Mouse (Mus musculus): ENCODE results near the gene Sprtn. TPM values are rescaled to one million over a fixed set of nuclear protein-coding genes. Genes with fewer than 3 reads are reported as not detected.

The Sprtn gene
- total and polyA plus RNA-seq, 3 experiments, result 16.0 to 26.5 (median 23.0) TPM

DNA sequence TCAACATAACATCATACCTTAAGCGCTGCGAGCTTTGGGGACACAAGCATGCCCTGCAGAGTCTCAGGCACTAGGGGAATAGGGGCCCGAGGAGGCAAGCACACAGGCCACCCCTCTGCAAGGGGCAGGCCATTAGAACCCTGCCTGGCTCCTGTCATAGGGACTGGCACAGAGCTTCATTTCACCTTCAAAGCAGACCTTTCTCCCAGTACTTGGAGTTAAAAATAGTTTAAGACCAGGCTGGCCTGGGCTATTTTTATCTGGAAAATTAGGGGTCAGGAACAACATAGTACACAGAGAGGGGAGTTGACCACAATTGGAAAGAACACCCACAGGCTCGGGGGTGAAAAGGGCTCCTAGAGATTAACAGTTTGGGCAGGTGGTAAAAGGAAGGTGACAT lies 39.6 kb downstream of the Sprtn start:
- Histone ChIP-seq H3K27me3 (replicated peaks) (no peaks in the 10 kb centered on the region), H3K79me2 (replicated peaks; ENCODE audit: control insufficient read depth, extremely low read depth, insufficient read depth, poor library complexity, severe bottlenecking) (peaks cover 4% of the 10 kb centered on the region; the same call in 1 of the 2 replicates), H3K4me3 (replicated peaks in 1 of 3; ENCODE audit: low read depth in 2 of 3, low read length in 2 of 3, poor library complexity in 1 of 3) (no peak overlapping the region), H3K4me1 (ENCODE audit: control insufficient read depth in 1 of 2, insufficient read depth in 2 of 2) (peaks cover 0 to 9% of the 10 kb centered on the region in 2 experiments; a peak in 2 of 4 replicates), H3K36me3 (replicated peaks in 1 of 2; ENCODE audit: control insufficient read depth in 1 of 2, insufficient read depth in 1 of 2, low read length in 1 of 2) (peaks cover 0 to 63% of the 10 kb centered on the region in 2 experiments), H3K9ac (ENCODE audit: insufficient read depth, low read depth) (no peak overlapping the region), H3K27ac (ENCODE audit: insufficient read depth, low read depth) (no peak overlapping the region), H3K9me3 (replicated peaks; ENCODE audit: low read length) (no peaks in the 10 kb centered on the region), H3K4me2 (ENCODE audit: insufficient read depth, low read depth, poor library complexity, severe bottlenecking) (no peak overlapping the region)
- no peak for TF ChIP-seq GABPA (IDR thresholded peaks at IDR 0.05; ENCODE audit: insufficient replicate concordance, low read depth, low read length)
- dilution Hi-C loops (cut with MboI; ENCODE audit: extremely low pct_ligation_motif_present, extremely low pct_unique_long_range_greater_than_20kb, low sequenced_read_pairs), result no loop called here
- DNase-seq (ENCODE audit: extremely low read depth), result no peak
- in situ Hi-C loops (cut with MboI; ENCODE audit: low pct_ligation_motif_present, low pct_unique_long_range_greater_than_20kb, low sequenced_read_pairs), result no loop called here

DNA sequence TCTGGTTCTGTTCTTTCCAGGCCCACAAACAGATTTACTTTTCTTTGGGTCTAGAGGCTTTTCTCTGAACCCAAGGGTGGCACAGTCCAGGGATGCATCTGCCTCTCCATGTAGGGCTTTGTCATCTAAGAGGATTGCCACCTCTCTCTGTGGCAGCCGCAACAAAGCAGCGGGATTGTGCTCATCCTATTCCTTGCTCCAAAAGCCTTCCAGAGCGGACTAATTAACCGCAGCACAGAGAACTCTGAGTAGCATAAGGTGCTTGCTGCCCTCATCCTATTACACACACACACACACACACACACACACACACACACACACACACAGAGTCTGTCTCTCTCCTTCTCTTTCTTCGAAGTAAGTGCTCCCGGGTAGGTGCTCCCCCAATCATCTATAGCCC lies 46.1 kb downstream of the Sprtn start:
- H3K27me3 ChIP-seq (replicated peaks), result no peaks in the 10 kb centered on the region
- H3K9ac ChIP-seq (ENCODE audit: insufficient read depth, low read depth), result no peak overlapping the region
- peaks cover 0 to 63% of the 10 kb centered on the region in 2 experiments for H3K36me3 ChIP-seq (replicated peaks in 1 of 2; ENCODE audit: control insufficient read depth in 1 of 2, insufficient read depth in 1 of 2, low read length in 1 of 2)
- H3K4me2 ChIP-seq (ENCODE audit: insufficient read depth, low read depth, poor library complexity, severe bottlenecking), result no peak overlapping the region
- H3K4me3 ChIP-seq (replicated peaks in 1 of 3; ENCODE audit: low read depth in 2 of 3, low read length in 2 of 3, poor library complexity in 1 of 3), result no peak overlapping the region
- in situ Hi-C loops (cut with MboI; ENCODE audit: low pct_ligation_motif_present, low pct_unique_long_range_greater_than_20kb, low sequenced_read_pairs), result no loop called here
- H3K27ac ChIP-seq (ENCODE audit: insufficient read depth, low read depth), result no peak overlapping the region
- H3K79me2 ChIP-seq (replicated peaks; ENCODE audit: control insufficient read depth, extremely low read depth, insufficient read depth, poor library complexity, severe bottlenecking), result peaks cover 9% of the 10 kb centered on the region; the same call in 1 of the 2 replicates
- TF ChIP-seq IRF4 (IDR thresholded peaks at IDR 0.05; ENCODE audit: low read depth, low read length) (no peak), RAD21 (IDR thresholded peaks at IDR 0.05; ENCODE audit: low read depth, low read length) (no peak), RCOR1 (conservative IDR thresholded peaks at IDR 0.05; ENCODE audit: low read depth, low read length) (no peak), UBTF (IDR thresholded peaks at IDR 0.05; ENCODE audit: low read depth, low read length) (no peak), ETS1 (conservative IDR thresholded peaks at IDR 0.05; ENCODE audit: low read depth, low read length) (no peak), MAZ (IDR thresholded peaks at IDR 0.05; ENCODE audit: low read depth, low read length) (no peak), CHD2 (IDR thresholded peaks at IDR 0.05; ENCODE audit: low read length) (no peak), JUN (IDR thresholded peaks at IDR 0.05; ENCODE audit: insufficient read depth, low read depth, low read length) (no peak), USF2 (conservative IDR thresholded peaks at IDR 0.05; ENCODE audit: low read depth, low read length) (no peak), POLR2A (IDR thresholded peaks at IDR 0.05; ENCODE audit: low read depth, low read length) (no peak), PAX5 (IDR thresholded peaks at IDR 0.05; ENCODE audit: low read length) (no peak), SIN3A (IDR thresholded peaks at IDR 0.05; ENCODE audit: low read length) (no peak)
- DNase-seq (ENCODE audit: extremely low read depth), result no peak
- no peaks in the 10 kb centered on the region for H3K9me3 ChIP-seq (replicated peaks; ENCODE audit: low read length)
- H3K4me1 ChIP-seq (ENCODE audit: control insufficient read depth in 1 of 2, insufficient read depth in 2 of 2), result peaks cover 7 to 18% of the 10 kb centered on the region in 2 experiments
- dilution Hi-C loops (cut with MboI; ENCODE audit: extremely low pct_ligation_motif_present, extremely low pct_unique_long_range_greater_than_20kb, low sequenced_read_pairs), result no loop called here

DNA sequence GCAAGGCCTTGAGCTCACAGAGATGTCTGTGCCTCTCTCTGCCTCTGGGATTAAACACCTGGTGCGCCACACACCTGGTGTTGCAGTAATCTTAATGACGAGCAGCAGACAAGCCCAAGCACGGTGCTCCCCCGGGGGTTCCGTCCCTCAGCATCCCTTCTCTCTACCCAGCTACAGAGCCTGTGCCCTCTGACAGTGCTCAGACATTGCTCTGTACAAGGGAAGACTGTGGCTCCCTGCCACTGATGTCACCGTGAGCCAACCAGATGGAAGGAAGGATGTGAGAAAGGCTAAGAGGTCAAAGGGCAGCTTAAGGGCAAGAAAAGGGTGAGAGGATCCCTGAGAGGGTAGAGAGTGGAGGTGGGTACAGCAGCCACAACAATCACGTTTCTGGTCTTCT lies 46.7 kb downstream of the Sprtn start:
- Histone ChIP-seq H3K4me2 (ENCODE audit: insufficient read depth, low read depth, poor library complexity, severe bottlenecking) (no peak overlapping the region), H3K27ac (ENCODE audit: insufficient read depth, low read depth) (no peak overlapping the region), H3K4me3 (replicated peaks in 1 of 3; ENCODE audit: low read depth in 2 of 3, low read length in 2 of 3, poor library complexity in 1 of 3) (no peak overlapping the region), H3K79me2 (replicated peaks; ENCODE audit: control insufficient read depth, extremely low read depth, insufficient read depth, poor library complexity, severe bottlenecking) (peaks cover 9% of the 10 kb centered on the region; the same call in 1 of the 2 replicates), H3K4me1 (ENCODE audit: control insufficient read depth in 1 of 2, insufficient read depth in 2 of 2) (peaks cover 7 to 18% of the 10 kb centered on the region in 2 experiments), H3K9me3 (replicated peaks; ENCODE audit: low read length) (no peaks in the 10 kb centered on the region), H3K27me3 (replicated peaks) (no peaks in the 10 kb centered on the region), H3K9ac (ENCODE audit: insufficient read depth, low read depth) (no peak overlapping the region), H3K36me3 (replicated peaks in 1 of 2; ENCODE audit: control insufficient read depth in 1 of 2, insufficient read depth in 1 of 2, low read length in 1 of 2) (peaks cover 0 to 57% of the 10 kb centered on the region in 2 experiments)
- DNase-seq (ENCODE audit: extremely low read depth), result no peak
- dilution Hi-C loops (cut with MboI; ENCODE audit: extremely low pct_ligation_motif_present, extremely low pct_unique_long_range_greater_than_20kb, low sequenced_read_pairs) (no loop called here), in situ Hi-C loops (cut with MboI; ENCODE audit: low pct_ligation_motif_present, low pct_unique_long_range_greater_than_20kb, low sequenced_read_pairs) (no loop called here)
- TF ChIP-seq E2F4 (IDR thresholded peaks at IDR 0.05; ENCODE audit: insufficient replicate concordance, low read depth, low read length) (no peak), JUND (conservative IDR thresholded peaks at IDR 0.05; ENCODE audit: low read depth, low read length) (no peak), POLR2AphosphoS2 (IDR thresholded peaks at IDR 0.05; ENCODE audit: low read depth, low read length) (no peak), USF1 (IDR thresholded peaks at IDR 0.05; ENCODE audit: low read depth, low read length) (no peak), MAX (IDR thresholded peaks at IDR 0.05; ENCODE audit: low read length) (no peak), CTCF (conservative IDR thresholded peaks at IDR 0.05 in 1 of 2, IDR thresholded peaks at IDR 0.05 in 1 of 2; ENCODE audit: low read depth in 2 of 2, low read length in 2 of 2) (no peak), EP300 (IDR thresholded peaks at IDR 0.05; ENCODE audit: low read length) (no peak), RAD21 (IDR thresholded peaks at IDR 0.05; ENCODE audit: low read depth, low read length) (no peak), IRF4 (IDR thresholded peaks at IDR 0.05; ENCODE audit: low read depth, low read length) (no peak), PAX5 (IDR thresholded peaks at IDR 0.05; ENCODE audit: low read length) (no peak), MAFK (IDR thresholded peaks at IDR 0.05; ENCODE audit: insufficient replicate concordance, low read length) (no peak), ZMIZ1 (IDR thresholded peaks at IDR 0.05; ENCODE audit: low read depth, low read length) (no peak), CHD1 (IDR thresholded peaks at IDR 0.05; ENCODE audit: low read depth, low read length) (no peak), MXI1 (IDR thresholded peaks at IDR 0.05; ENCODE audit: low read depth, low read length) (no peak), GABPA (IDR thresholded peaks at IDR 0.05; ENCODE audit: insufficient replicate concordance, low read depth, low read length) (no peak), SIN3A (IDR thresholded peaks at IDR 0.05; ENCODE audit: low read length) (no peak), TCF12 (IDR thresholded peaks at IDR 0.05; ENCODE audit: low read depth, low read length) (no peak), RCOR1 (conservative IDR thresholded peaks at IDR 0.05; ENCODE audit: low read depth, low read length) (no peak), ETS1 (conservative IDR thresholded peaks at IDR 0.05; ENCODE audit: low read depth, low read length) (no peak), MYC (IDR thresholded peaks at IDR 0.05; ENCODE audit: low read depth, low read length) (no peak)
